Mouse (Mus musculus) liver, embryonic 16.5 days (tissue): ENCODE data around the gene Vmn2r121. TPM values are rescaled to one million over a fixed set of nuclear protein-coding genes. Genes with fewer than 3 reads are reported as not detected.

Source experiments
- ATAC-seq: fragments of 200-750 bp; cut with Nextera tagmentation; 2 replicates; pipeline ENCODE4 v1.8.0; 2017; ENCODE audit warnings: low read depth, mild to moderate bottlenecking, moderate number of reproducible peaks, moderate library complexity
- H3K27ac ChIP-seq: fragments of 300-500 bp; sonication (generic); 2 replicates; pipeline ENCODE4 v1.5.1; 2014; ENCODE audit warnings: mild to moderate bottlenecking, low read length
- H3K27me3 ChIP-seq: fragments of 300-500 bp; sonication (generic); 2 replicates; pipeline ENCODE4 v1.6.1; 2014; ENCODE audit warnings: low read depth, low read length, mixed read lengths; ENCODE audit not compliant: control insufficient read depth, insufficient read depth
- H3K36me3 ChIP-seq: fragments of 300-500 bp; sonication (generic); 2 replicates; pipeline ENCODE4 v1.6.1; 2014; ENCODE audit warnings: mild to moderate bottlenecking; ENCODE audit not compliant: control insufficient read depth, insufficient read depth
- H3K4me1 ChIP-seq: fragments of 300-500 bp; sonication (generic); 2 replicates; pipeline ENCODE4 v1.6.1; 2014; ENCODE audit warnings: low read depth, low read length, mixed read lengths; ENCODE audit not compliant: control insufficient read depth
- H3K4me2 ChIP-seq: fragments of 300-500 bp; sonication (generic); 2 replicates; pipeline ENCODE4 v1.6.1; 2014; ENCODE audit warnings: low read depth, low read length, mixed read lengths
- H3K4me3 ChIP-seq: fragments of 300-500 bp; sonication (generic); 2 replicates; pipeline ENCODE4 v1.5.1; 2014; ENCODE audit warnings: low read depth, mild to moderate bottlenecking, low read length
- H3K9ac ChIP-seq: fragments of 300-500 bp; sonication (generic); 2 replicates; pipeline ENCODE4 v1.6.1; 2014; ENCODE audit warnings: low read depth, low read length
- H3K9me3 ChIP-seq: fragments of 300-500 bp; sonication (generic); replicated peaks from 2 replicates; pipeline ENCODE4 v1.6.1; 2016; ENCODE audit warnings: low read length; ENCODE audit not compliant: control insufficient read depth
- WGBS: fragments of 180-500 bp; shearing (Covaris S2); extraction: QIAGEN DNeasy Blood & Tissue Kit; methylation state at CpG from one replicate; pipeline ENCODE4 v1.1.7; 2014; ENCODE audit not compliant: insufficient replicate concordance; 5-methylcytosine and 5-hydroxymethylcytosine counted together
- polyA plus RNA-seq: library from polyadenylated mRNA; unstranded; fragments of >200 nt; fragmentation: Nextera tagmentation; extraction: Ambion mirVana; gene quantifications from 2 replicates; pipeline ENCODE4 v1.2.1, GENCODE M21; 2015

Gene Vmn2r121
- not detected in 2 replicates for polyA plus RNA-seq

DNA sequence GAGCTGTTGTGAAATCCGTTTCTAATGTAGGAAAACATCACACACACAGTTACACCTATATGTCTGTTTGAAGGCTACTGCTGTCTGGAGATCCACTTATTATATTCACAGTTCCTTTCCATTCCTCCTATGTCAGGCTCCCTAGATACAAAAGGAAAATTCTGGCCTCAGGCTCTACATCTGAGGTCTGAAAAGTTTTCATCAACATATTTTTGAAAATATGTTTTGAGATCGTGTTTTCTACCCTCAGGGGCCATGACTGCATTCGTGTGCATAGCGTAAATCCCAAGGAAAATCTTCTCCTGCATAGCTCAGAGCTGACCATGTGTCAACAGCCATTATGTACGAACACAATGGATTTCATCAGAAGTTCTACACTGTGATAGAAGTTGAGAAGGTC is at the start of gene Vmn2r121:
Gene Vmn2r121, minus strand, starts transcription at position 101 of the 400 bp plus-strand sequence.
- 36% methylated on average over 5 of the region's 5 CpGs for WGBS
- Histone ChIP-seq H3K27me3 (no peaks in the 10 kb centered on the region), H3K27ac (no peak within 1 kb of the TSS), H3K4me1 (no peaks in the 10 kb centered on the region), H3K9ac (no peak within 1 kb of the TSS), H3K9me3 (no peaks in the 10 kb centered on the region), H3K4me3 (no peak within 1 kb of the TSS), H3K4me2 (no peak within 1 kb of the TSS), H3K36me3 (no peaks in the 10 kb centered on the region)
- ATAC-seq: no peak
